Mouse (Mus musculus): ENCODE results near the gene Rarb. TPM values are rescaled to one million over a fixed set of nuclear protein-coding genes. Genes with fewer than 3 reads are reported as not detected.

The Rarb gene
- polyA plus RNA-seq, 1 experiment from 2014 or later, result 15.7 TPM

- no peak overlapping the region for H3K4me2 ChIP-seq (replicated peaks)
- no peaks in the 10 kb centered on the region for H3K9me3 ChIP-seq
- H3K27me3 ChIP-seq, result no peaks in the 10 kb centered on the region
- WGBS, result 95% methylated on average over 4 of the region's 4 CpGs
- no peak for ATAC-seq (ENCODE audit: low FRiP score, low read depth)
- H3K36me3 ChIP-seq, result peaks cover 23% of the 10 kb centered on the region
- H3K4me3 ChIP-seq, result no peak overlapping the region
- no peak overlapping the region for H3K27ac ChIP-seq (replicated peaks)
- H3K4me1 ChIP-seq, result no peaks in the 10 kb centered on the region
- H3K9ac ChIP-seq (replicated peaks), result no peak overlapping the region
Measured at GRCm38 (mm10) chr14:16437386-16437785, 381.6 kb downstream of the Rarb start.

DNA sequence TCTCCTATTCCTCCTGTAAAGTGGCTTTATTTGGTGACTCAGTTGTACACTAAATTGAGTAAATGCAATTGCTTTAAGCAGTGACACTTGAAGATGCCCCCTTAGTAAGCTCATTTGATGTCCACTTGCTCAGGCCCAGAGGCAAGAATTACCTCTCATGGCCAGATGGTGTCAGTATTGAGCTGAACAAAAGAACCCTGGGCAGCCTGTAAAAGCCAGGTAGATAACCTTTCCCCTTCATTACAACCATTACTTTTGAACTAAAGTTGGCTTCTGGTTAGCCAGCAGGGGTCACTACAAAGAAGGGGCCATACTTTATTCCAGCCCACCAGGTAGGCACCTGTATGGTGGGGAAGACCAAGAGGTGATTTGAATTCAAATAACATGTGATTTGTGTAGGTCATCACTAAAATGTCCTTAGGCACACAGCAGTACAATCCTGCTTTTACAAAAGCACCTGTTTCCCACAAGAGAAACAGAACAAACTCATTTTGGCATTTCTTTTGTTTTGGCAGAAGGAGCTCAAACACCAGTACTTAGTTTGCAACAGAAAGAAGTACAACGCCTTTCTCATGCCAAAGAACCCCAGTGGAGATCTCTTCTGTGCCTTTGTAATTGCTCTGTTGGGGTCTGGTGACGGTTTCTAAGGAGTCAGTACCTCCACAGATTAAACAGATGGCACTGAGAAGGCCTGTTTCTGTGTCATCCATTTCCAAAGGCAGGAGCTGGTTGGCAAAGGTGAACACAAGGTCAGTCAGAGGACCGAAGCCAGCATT, 384.4 kb downstream of the Rarb start:
- Histone ChIP-seq H3K9me3 (no peaks in the 10 kb centered on the region), H3K9ac (replicated peaks) (no peak overlapping the region), H3K4me1 (no peaks in the 10 kb centered on the region), H3K27me3 (no peaks in the 10 kb centered on the region), H3K4me2 (replicated peaks) (no peak overlapping the region), H3K4me3 (no peak overlapping the region), H3K27ac (replicated peaks) (no peak overlapping the region), H3K36me3 (peaks cover 40% of the 10 kb centered on the region)
- 59% methylated on average over 3 of the region's 3 CpGs for WGBS
- peak; percentile 31; the same call in 1 of the 2 replicates for ATAC-seq (ENCODE audit: low FRiP score, low read depth)

DNA sequence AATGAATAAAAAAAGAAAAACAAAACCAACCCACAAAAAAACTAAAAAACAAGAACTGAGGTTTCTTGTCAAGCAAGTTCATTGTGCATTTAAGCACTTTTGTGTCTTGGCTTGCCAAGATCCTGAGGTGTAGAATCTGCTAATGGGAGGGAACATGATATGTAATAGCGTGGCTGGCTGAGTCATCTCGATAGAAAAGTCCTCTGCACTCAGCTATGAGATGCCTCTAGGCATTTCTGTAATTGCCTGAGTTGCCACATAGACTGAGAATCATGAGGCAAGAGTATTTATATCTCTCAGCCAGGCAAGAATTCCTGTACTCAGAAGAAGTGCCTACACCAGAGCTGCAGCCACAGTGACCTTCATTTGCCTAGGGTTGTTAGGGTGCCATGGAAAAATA, 385.8 kb downstream of the Rarb start:
- Histone ChIP-seq H3K4me1 (no peaks in the 10 kb centered on the region), H3K4me3 (no peak overlapping the region), H3K27me3 (no peaks in the 10 kb centered on the region), H3K4me2 (replicated peaks) (no peak overlapping the region), H3K36me3 (peaks cover 45% of the 10 kb centered on the region), H3K9ac (replicated peaks) (no peak overlapping the region), H3K9me3 (no peaks in the 10 kb centered on the region), H3K27ac (replicated peaks) (no peak overlapping the region)
- WGBS, result 92% methylated on average over 2 of the region's 2 CpGs
- no peak for ATAC-seq (ENCODE audit: low FRiP score, low read depth)

- Histone ChIP-seq H3K27ac (replicated peaks) (no peak overlapping the region), H3K9ac (replicated peaks) (no peak overlapping the region), H3K4me1 (no peaks in the 10 kb centered on the region), H3K36me3 (peaks cover 45% of the 10 kb centered on the region), H3K27me3 (no peaks in the 10 kb centered on the region), H3K4me3 (no peak overlapping the region), H3K9me3 (no peaks in the 10 kb centered on the region), H3K4me2 (replicated peaks) (no peak overlapping the region)
- 94% methylated on average over 3 of the region's 3 CpGs for WGBS
- ATAC-seq (ENCODE audit: low FRiP score, low read depth), result no peak
Measured at GRCm38 (mm10) chr14:16432550-16432949, 386.4 kb downstream of the Rarb start.

DNA sequence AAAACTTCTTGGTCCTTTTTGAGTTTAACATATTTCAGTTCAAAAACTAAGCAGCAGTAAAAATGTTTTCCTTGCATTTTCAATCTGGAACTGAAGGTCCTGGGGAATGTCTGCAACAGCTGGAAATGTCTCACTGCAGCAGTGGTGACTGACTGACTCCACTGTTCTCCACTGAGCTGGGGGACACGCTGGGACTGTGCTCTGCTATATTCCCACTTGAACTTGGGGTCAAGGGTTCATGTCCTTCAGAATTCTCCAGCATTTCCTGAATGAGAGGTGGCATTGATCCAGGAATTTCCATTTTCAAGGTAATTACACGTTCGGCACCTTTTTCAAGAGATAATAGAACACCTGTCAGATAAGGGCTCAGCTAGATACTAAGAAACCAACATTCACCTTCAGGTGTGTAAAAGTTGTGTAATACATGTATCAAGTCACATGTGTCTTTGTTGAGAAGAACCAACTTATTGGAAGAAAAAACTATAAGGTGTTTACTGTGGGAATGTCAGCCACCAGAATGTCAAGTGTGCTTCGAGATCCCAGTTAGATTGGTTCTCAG, 386.9 kb downstream of the Rarb start:
- no peaks in the 10 kb centered on the region for H3K27me3 ChIP-seq
- no peak overlapping the region for H3K27ac ChIP-seq (replicated peaks)
- WGBS, result 82% methylated on average over 4 of the region's 4 CpGs
- H3K4me1 ChIP-seq, result no peaks in the 10 kb centered on the region
- ATAC-seq (ENCODE audit: low FRiP score, low read depth), result no peak
- no peak overlapping the region for H3K9ac ChIP-seq (replicated peaks)
- no peak overlapping the region for H3K4me3 ChIP-seq
- peaks cover 41% of the 10 kb centered on the region for H3K36me3 ChIP-seq
- H3K9me3 ChIP-seq, result no peaks in the 10 kb centered on the region
- H3K4me2 ChIP-seq (replicated peaks), result no peak overlapping the region

DNA sequence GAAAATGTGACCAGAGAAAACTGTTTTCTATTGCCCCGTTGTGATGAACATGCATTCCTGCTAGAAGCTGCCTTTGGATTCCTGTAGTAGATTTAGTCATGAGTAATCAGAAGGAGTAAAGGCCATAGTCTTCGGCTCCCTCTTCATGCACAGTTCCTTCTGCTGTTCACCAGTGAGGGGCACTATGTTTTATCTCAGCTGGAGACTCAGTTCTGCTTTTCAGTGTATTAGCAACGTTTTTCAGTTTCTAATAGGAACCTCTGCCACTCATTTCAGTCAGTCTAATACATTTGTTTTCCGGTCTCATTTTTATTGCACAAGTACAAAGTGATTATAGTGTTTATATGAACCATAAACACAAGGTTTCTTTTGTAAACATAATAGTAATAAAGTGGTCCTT, 391.4 kb downstream of the Rarb start:
- Histone ChIP-seq H3K4me2 (replicated peaks) (no peak overlapping the region), H3K27ac (replicated peaks) (no peak overlapping the region), H3K27me3 (no peaks in the 10 kb centered on the region), H3K4me3 (no peak overlapping the region), H3K9me3 (no peaks in the 10 kb centered on the region), H3K36me3 (peaks cover 41% of the 10 kb centered on the region), H3K4me1 (no peaks in the 10 kb centered on the region), H3K9ac (replicated peaks) (no peak overlapping the region)
- 81% methylated on average over 4 of the region's 4 CpGs for WGBS
- ATAC-seq (ENCODE audit: low FRiP score, low read depth), result no peak

DNA sequence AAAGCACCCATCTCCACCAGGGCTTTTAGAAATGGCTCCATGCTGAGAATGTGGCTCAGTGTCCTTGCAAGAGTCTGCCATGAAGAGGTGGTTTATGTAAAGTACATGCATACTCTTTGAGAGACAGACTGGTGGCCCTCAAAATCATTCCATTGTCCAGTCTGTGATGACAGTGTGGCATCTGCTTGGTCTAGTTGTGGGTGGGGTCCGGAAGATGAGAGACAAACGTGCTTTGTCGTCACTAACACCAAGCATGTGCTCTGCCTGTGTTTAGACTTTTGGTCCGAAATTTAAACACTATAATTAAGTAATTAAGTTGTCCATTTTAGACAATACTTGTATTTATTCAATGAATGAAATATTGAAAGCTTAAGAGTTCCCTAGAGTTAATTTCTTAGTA, 404.8 kb downstream of the Rarb start:
- Histone ChIP-seq H3K4me1 (no peaks in the 10 kb centered on the region), H3K27ac (replicated peaks) (no peak overlapping the region), H3K9ac (replicated peaks) (no peak overlapping the region), H3K27me3 (no peaks in the 10 kb centered on the region), H3K9me3 (no peaks in the 10 kb centered on the region), H3K36me3 (peaks cover 44% of the 10 kb centered on the region), H3K4me2 (replicated peaks) (no peak overlapping the region), H3K4me3 (no peak overlapping the region)
- no peak for ATAC-seq (ENCODE audit: low FRiP score, low read depth)
- WGBS, result 86% methylated on average over 4 of the region's 4 CpGs

DNA sequence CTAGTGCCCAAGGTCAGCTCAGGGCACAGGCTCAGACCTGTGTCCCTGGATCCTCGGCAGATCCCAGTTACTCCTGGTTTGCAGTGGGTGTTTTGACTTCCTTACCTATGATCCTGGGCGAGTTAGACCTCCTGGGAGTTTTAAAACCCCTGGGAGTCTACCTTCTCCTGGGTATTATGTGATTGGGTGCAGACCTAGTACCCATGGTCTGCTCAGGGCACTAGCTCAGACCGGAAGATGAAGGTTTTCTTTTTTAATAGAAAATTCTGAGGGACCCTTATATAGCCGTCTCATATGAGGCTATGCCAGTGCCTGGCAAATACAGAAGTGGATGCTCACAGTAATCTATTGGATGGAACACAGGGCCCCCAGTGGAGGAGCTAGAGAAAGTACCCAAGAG, 413.8 kb downstream of the Rarb start:
- no peak overlapping the region for H3K27ac ChIP-seq (replicated peaks)
- H3K9me3 ChIP-seq, result no peaks in the 10 kb centered on the region
- no peak for ATAC-seq (ENCODE audit: low FRiP score, low read depth)
- 93% methylated on average over 4 of the region's 4 CpGs for WGBS
- H3K4me2 ChIP-seq (replicated peaks), result no peak overlapping the region
- no peaks in the 10 kb centered on the region for H3K27me3 ChIP-seq
- H3K36me3 ChIP-seq, result peaks cover 45% of the 10 kb centered on the region
- H3K9ac ChIP-seq (replicated peaks), result no peak overlapping the region
- H3K4me3 ChIP-seq, result no peak overlapping the region
- H3K4me1 ChIP-seq, result no peaks in the 10 kb centered on the region

DNA sequence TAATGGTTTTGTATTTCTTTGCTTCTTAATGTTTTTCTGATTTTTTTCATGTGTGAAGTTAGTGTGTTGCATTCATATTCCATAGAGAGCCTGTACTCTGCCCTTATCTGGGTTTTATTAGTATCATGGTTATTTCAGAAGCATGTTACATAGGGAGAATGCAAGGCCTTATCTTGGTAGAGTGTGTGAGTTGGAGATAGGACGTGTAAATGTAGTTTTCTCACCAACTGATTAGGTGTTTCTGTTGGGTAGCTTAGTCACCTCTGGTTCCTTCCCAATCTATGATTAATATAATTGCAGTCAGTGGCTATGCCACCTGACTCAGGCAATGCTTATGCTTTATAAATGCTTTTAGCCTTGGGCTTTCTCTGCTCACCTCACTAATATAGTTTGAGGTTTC, 434.2 kb downstream of the Rarb start:
- 73% methylated on average over 1 of the region's 1 CpGs for WGBS
- Histone ChIP-seq H3K4me2 (replicated peaks) (no peak overlapping the region), H3K36me3 (0 out of 2 replicates have a peak, but pooled peaks cover 7% of the 10 kb centered on the region), H3K4me1 (peaks cover 7% of the 10 kb centered on the region), H3K9ac (replicated peaks) (no peak overlapping the region), H3K9me3 (no peaks in the 10 kb centered on the region), H3K27me3 (no peaks in the 10 kb centered on the region), H3K4me3 (no peak overlapping the region), H3K27ac (replicated peaks) (no peak overlapping the region)
- 0 out of 2 replicates have a peak, but pooled peaks have one; percentile 9 for ATAC-seq (ENCODE audit: low FRiP score, low read depth)
